Mouse (Mus musculus) G1E (cell line): ENCODE measurements around the gene Ehbp1.

Experiments
- CTCF ChIP-seq: IDR thresholded peaks from 2 replicates; pipeline ENCODE4 v1.5.1; 2012; ENCODE audit warnings: low read depth, low read length, inconsistent platforms, mixed read lengths
- GATA1 ChIP-seq: IDR thresholded peaks from 2 replicates; pipeline ENCODE4 v1.6.1; 2012; ENCODE audit warnings: borderline replicate concordance, low read length, inconsistent platforms, mixed read lengths
- TAL1 ChIP-seq: conservative IDR thresholded peaks from 2 replicates; pipeline ENCODE4 v1.6.1; 2012; ENCODE audit warnings: low read depth, low read length, inconsistent platforms, mixed read lengths

- TF ChIP-seq CTCF (no peak), TAL1 (no peak), GATA1 (no peak)
Measured at GRCm38 (mm10) chr11:22317824-22318411, 24.2 kb downstream of the Ehbp1 start.
